Mouse (Mus musculus) ovary, adult 2 months (tissue): ENCODE measurements around the gene Cyp4f37. TPM values are rescaled to one million over a fixed set of nuclear protein-coding genes. Genes with fewer than 3 reads are reported as not detected.

Experiments
- polyA plus RNA-seq: library from polyadenylated mRNA; depleted of rRNA; stranded (reverse); fragments of >200 nt; gene quantifications from 2 replicates; pipeline ENCODE4 v1.2.3, GENCODE M21; 2012; rRNA removed

The Cyp4f37 gene
- not detected in 2 replicates for polyA plus RNA-seq

DNA sequence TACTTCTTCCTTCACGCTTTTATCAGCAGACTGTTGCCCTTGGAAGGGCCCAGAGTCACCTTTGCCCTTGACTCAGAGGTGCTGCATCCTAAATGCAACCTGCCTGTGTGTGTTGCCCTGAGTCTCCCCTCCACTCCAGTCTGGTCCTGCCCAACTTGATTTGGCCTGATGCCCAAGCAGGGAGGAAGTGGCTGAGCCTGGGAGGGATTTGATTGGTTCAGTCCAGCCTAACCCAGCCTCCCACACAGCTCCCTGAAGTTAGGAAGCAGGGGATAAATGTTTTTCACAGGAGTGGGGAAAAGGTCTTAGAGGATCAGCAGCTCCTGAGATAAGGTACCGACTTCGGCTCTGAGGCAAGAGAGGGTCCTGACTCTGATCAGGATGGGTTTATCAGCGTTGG, at the start of gene Cyp4f37:
Cyp4f37 (plus strand) TSS at position 292 of the 400 bp plus-strand sequence.

DNA sequence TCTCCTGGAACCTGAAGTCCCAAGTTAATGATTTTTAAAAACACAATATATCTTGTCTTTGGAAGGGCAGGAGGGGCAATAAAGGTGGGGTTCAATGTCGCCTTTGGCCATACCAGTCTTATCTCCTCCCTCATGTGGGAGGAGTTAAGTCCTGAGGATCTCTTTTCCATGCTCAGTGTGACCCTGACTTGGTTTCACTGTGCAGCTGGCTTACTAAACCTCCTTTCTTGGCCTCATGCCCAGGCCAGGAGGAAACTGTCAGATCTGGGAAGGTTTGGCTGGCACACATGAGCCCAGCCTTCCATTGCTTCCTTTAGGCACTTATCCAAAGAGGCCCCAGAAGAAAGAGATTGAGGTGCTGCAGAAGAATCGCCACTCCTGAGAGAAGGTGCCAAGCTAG, 37.6 kb downstream of the Cyp4f37 start, which contains the start of gene Cyp4f40:
Cyp4f40 (plus strand) TSS at position 189 of the 400 bp plus-strand sequence.

GRCm38 (mm10) chr17:32685048-32685750, 64.1 kb downstream of the Cyp4f37 start, which contains the start of gene Cyp4f15:
Gene Cyp4f15 (plus strand): TSS chr17:32685627.

Other genes with a start within 250 kb of the Cyp4f37 start
- 52.8 and 63.4 TPM in 2 replicates for gene Wiz, start 231.9 kb upstream of the Cyp4f37 start, polyA plus RNA-seq
- gene Rasal3, start 217.7 kb upstream of the Cyp4f37 start, polyA plus RNA-seq: 3.3 and 4.3 TPM in 2 replicates
- 0.81 and 1.0 TPM in 2 replicates for gene Pglyrp2, start 197.1 kb upstream of the Cyp4f37 start, polyA plus RNA-seq
- gene Cyp4f39, start 168.6 kb upstream of the Cyp4f37 start, polyA plus RNA-seq: 1.7 and 2.3 TPM in 2 replicates
- gene Cyp4f17, start 115.3 kb upstream of the Cyp4f37 start, polyA plus RNA-seq: 16.8 and 20.2 TPM in 2 replicates
- 15.0 and 15.3 TPM in 2 replicates for gene Cyp4f16, start 84.8 kb upstream of the Cyp4f37 start, polyA plus RNA-seq
- 0.16 and 0.28 TPM in 2 replicates for gene Cyp4f40, start 37.6 kb downstream of the Cyp4f37 start, polyA plus RNA-seq
- gene Cyp4f15, start 64.3 kb downstream of the Cyp4f37 start, polyA plus RNA-seq: 3.6 and 3.8 TPM in 2 replicates
- 10.1 and 11.7 TPM in 2 replicates for gene Zfp871, start 167.0 kb downstream of the Cyp4f37 start, polyA plus RNA-seq
- 0.09 and 0.18 TPM in 2 replicates for gene Zfp811, start 188.6 kb downstream of the Cyp4f37 start, polyA plus RNA-seq
- 9.9 and 13.9 TPM in 2 replicates for gene Zfp799, start 209.0 kb downstream of the Cyp4f37 start, polyA plus RNA-seq